Comparison of ENCODE assay signal across 8 mouse cellular contexts in genomic region chr16:42190114-42191045, GRCm38 (mm10).
DNase-seq lines count a peak whose midpoint lies in the region; ATAC-seq and TF ChIP-seq lines count a peak whose summit lies in the region.

No protein-coding gene starts in this region.

- H3K36me3 ChIP-seq in megakaryocyte, embryonic 14.5 days (replicated peaks; ENCODE audit: low read length) = no peaks in the 10 kb centered on the region

- peak; percentile 72; the same call in 1 of the 2 replicates for TF ChIP-seq POLR2A in cortical plate, adult 2 months (IDR thresholded peaks at IDR 0.05; ENCODE audit: extremely low read depth, insufficient read depth, low read length)

- H3K4me3 ChIP-seq in cortical plate, adult 2 months (ENCODE audit: insufficient read depth, low read length) = peak overlapping the region; percentile 56
- H3K4me3 ChIP-seq in megakaryocyte, embryonic 14.5 days (replicated peaks) = peak overlapping the region; percentile 90

- peaks cover 17% of the 10 kb centered on the region for H3K27me3 ChIP-seq in megakaryocyte, embryonic 14.5 days (replicated peaks)

- TF ChIP-seq CTCF in cortical plate, adult 2 months (IDR thresholded peaks at IDR 0.05; ENCODE audit: extremely low read depth, insufficient read depth, low read length) = peak; percentile 70

- H3K27ac ChIP-seq in cortical plate, adult 2 months (ENCODE audit: insufficient read depth, low read length) = peak overlapping the region; percentile 79

- ATAC-seq in activated CD4-positive, CD25-positive, alpha-beta regulatory T cell, adult 4 months = peak; percentile 98

- H3K4me1 ChIP-seq in cortical plate, adult 2 months (ENCODE audit: control insufficient read depth, insufficient read depth, low read length) = peaks cover 2% of the 10 kb centered on the region; the same call in 1 of the 2 replicates
- peaks cover 16% of the 10 kb centered on the region for H3K4me1 ChIP-seq in megakaryocyte, embryonic 14.5 days

- DNase-seq in gastrocnemius, adult 8-10 months (ENCODE audit: low spot score in 2 of 2) = peak; percentile 67 to 77
- DNase-seq in hindlimb bud, embryonic 11.5 days (ENCODE audit: extremely low spot score, low read depth, low spot score) = peak; percentile 52
- peak; percentile 82 to 89 for DNase-seq in left cerebral cortex, adult 8-10 months (ENCODE audit: low spot score in 2 of 2)
- DNase-seq in right cerebral cortex, postnatal 10 days (ENCODE audit: low spot score in 2 of 2) = peak; percentile 95
- DNase-seq in urinary bladder, postnatal 14 days (ENCODE audit: low spot score) = peak; percentile 89

- H3K9me3 ChIP-seq in megakaryocyte, embryonic 14.5 days = no peaks in the 10 kb centered on the region

Comparison
In these comparisons a context has a peak if more than half of its experiments do, and no peak if none do; other contexts are left out.
1. Peak in every context shown above with its lines: DNase-seq, ATAC-seq, H3K4me3 ChIP-seq and H3K27ac ChIP-seq.